Comparison of ENCODE assay signal across 20 mouse cellular contexts in genomic region chr9:37605089-37605488, GRCm38 (mm10). TPM values are rescaled to one million over a fixed set of nuclear protein-coding genes. Genes with fewer than 3 reads are reported as not detected.
DNase-seq lines count a peak whose midpoint lies in the region; ATAC-seq and TF ChIP-seq lines count a peak whose summit lies in the region.
"Had no signal": no experiment of that assay in that cellular context is flagged by ENCODE, and none has a peak within 500 bp of the region (broad histone marks: within the 10 kb centered on the region; RNA-seq: fewer than 3 reads in every experiment).

No protein-coding gene starts in this region.

- H3K9ac ChIP-seq in liver, embryonic 13.5 days = no peak overlapping the region
- H3K9ac ChIP-seq in liver, embryonic 11.5 days (ENCODE audit: low read depth, low read length) = no peak overlapping the region
- H3K9ac ChIP-seq in MEL (ENCODE audit: control insufficient read depth, low read depth, low read length, poor library complexity, severe bottlenecking) = no peak overlapping the region
- H3K9ac ChIP-seq in liver, embryonic 16.5 days (ENCODE audit: low read depth, low read length) = no peak overlapping the region
- H3K9ac ChIP-seq: embryonic facial prominence, embryonic 12.5 days; forebrain, embryonic 13.5 days; forebrain, embryonic 15.5 days; forebrain, postnatal 0 days had no signal

- H3K4me3 ChIP-seq in liver, embryonic 13.5 days (replicated peaks) = no peak overlapping the region
- H3K4me3 ChIP-seq in liver, embryonic 11.5 days (ENCODE audit: low read depth, low read length) = no peak overlapping the region
- no peak overlapping the region for H3K4me3 ChIP-seq in MEL (ENCODE audit: control insufficient read depth in 1 of 2, insufficient read depth in 1 of 2, low read depth in 2 of 2, low read length in 2 of 2)
- H3K4me3 ChIP-seq in liver, embryonic 16.5 days (ENCODE audit: low read depth, low read length) = no peak overlapping the region
- no peak overlapping the region for H3K4me3 ChIP-seq in layer of hippocampus, adult 2 months
- H3K4me3 ChIP-seq: embryonic facial prominence, embryonic 10.5 days; embryonic facial prominence, embryonic 12.5 days; forebrain, embryonic 13.5 days; forebrain, embryonic 15.5 days had no signal

- H3K27ac ChIP-seq in liver, embryonic 13.5 days = no peak overlapping the region
- no peak overlapping the region for H3K27ac ChIP-seq in liver, embryonic 11.5 days (ENCODE audit: low read depth, low read length)
- H3K27ac ChIP-seq in MEL (ENCODE audit: control insufficient read depth, low read depth, low read length) = no peak overlapping the region
- no peak overlapping the region for H3K27ac ChIP-seq in liver, embryonic 16.5 days (ENCODE audit: low read length)
- no peak overlapping the region for H3K27ac ChIP-seq in layer of hippocampus, adult 2 months
- H3K27ac ChIP-seq: embryonic facial prominence, embryonic 10.5 days; embryonic facial prominence, embryonic 12.5 days; forebrain, embryonic 13.5 days; forebrain, embryonic 15.5 days had no signal

- TF ChIP-seq RAD21 in MEL (IDR thresholded peaks at IDR 0.05; ENCODE audit: low read depth, low read length) = no peak

- peaks cover 20% of the 10 kb centered on the region for H3K4me1 ChIP-seq in liver, embryonic 13.5 days (replicated peaks)
- H3K4me1 ChIP-seq in liver, embryonic 11.5 days (replicated peaks; ENCODE audit: control insufficient read depth, insufficient read depth, low read length) = peaks cover 14% of the 10 kb centered on the region
- H3K4me1 ChIP-seq in MEL (ENCODE audit: control insufficient read depth in 1 of 2, insufficient read depth in 2 of 2, low read length in 2 of 2) = peaks cover 14 to 20% of the 10 kb centered on the region in 2 experiments
- H3K4me1 ChIP-seq in liver, embryonic 16.5 days (ENCODE audit: control insufficient read depth, low read depth, low read length) = peaks cover 10% of the 10 kb centered on the region
- H3K4me1 ChIP-seq: embryonic facial prominence, embryonic 10.5 days; embryonic facial prominence, embryonic 12.5 days; forebrain, embryonic 13.5 days; forebrain, embryonic 15.5 days had no signal

- 32% methylated on average over 3 of the region's 3 CpGs for WGBS in liver, embryonic 13.5 days (ENCODE audit: insufficient replicate concordance)
- WGBS in liver, embryonic 11.5 days = 63% methylated on average over 3 of the region's 3 CpGs
- WGBS in liver, embryonic 16.5 days (ENCODE audit: insufficient replicate concordance) = 26% methylated on average over 3 of the region's 3 CpGs

- no peaks in the 10 kb centered on the region for H3K27me3 ChIP-seq in liver, embryonic 13.5 days
- no peaks in the 10 kb centered on the region for H3K27me3 ChIP-seq in liver, embryonic 11.5 days (replicated peaks; ENCODE audit: control insufficient read depth, insufficient read depth, low read length)
- H3K27me3 ChIP-seq in MEL (ENCODE audit: control insufficient read depth in 1 of 2, insufficient read depth in 2 of 2, low read length in 2 of 2) = no peaks in the 10 kb centered on the region
- H3K27me3 ChIP-seq in liver, embryonic 16.5 days (ENCODE audit: control insufficient read depth, insufficient read depth, low read depth, low read length) = no peaks in the 10 kb centered on the region
- H3K27me3 ChIP-seq: embryonic facial prominence, embryonic 12.5 days; forebrain, embryonic 13.5 days; forebrain, embryonic 15.5 days; Patski had no signal

- no peaks in the 10 kb centered on the region for H3K9me3 ChIP-seq in liver, embryonic 13.5 days (replicated peaks)
- H3K9me3 ChIP-seq in liver, embryonic 11.5 days (ENCODE audit: control insufficient read depth, low read length) = no peaks in the 10 kb centered on the region
- H3K9me3 ChIP-seq in MEL (replicated peaks; ENCODE audit: insufficient read depth, low read length) = no peaks in the 10 kb centered on the region
- no peaks in the 10 kb centered on the region for H3K9me3 ChIP-seq in liver, embryonic 16.5 days (replicated peaks; ENCODE audit: control insufficient read depth, low read length)
- H3K9me3 ChIP-seq: embryonic facial prominence, embryonic 10.5 days; embryonic facial prominence, embryonic 12.5 days; forebrain, embryonic 13.5 days; forebrain, embryonic 15.5 days had no signal

- peak; percentile 57 to 72 for TF ChIP-seq EP300 in MEL (IDR thresholded peaks at IDR 0.05; ENCODE audit: low read depth in 1 of 2, low read length in 2 of 2)

- H3K36me3 ChIP-seq in liver, embryonic 13.5 days = no peaks in the 10 kb centered on the region
- no peaks in the 10 kb centered on the region for H3K36me3 ChIP-seq in liver, embryonic 11.5 days (ENCODE audit: control insufficient read depth, insufficient read depth, low read length)
- H3K36me3 ChIP-seq in MEL (ENCODE audit: control insufficient read depth in 1 of 2, insufficient read depth in 2 of 2, low read length in 2 of 2) = peaks cover 0 to 19% of the 10 kb centered on the region in 2 experiments; a peak in 2 of 4 replicates
- H3K36me3 ChIP-seq in liver, embryonic 16.5 days (ENCODE audit: control insufficient read depth, insufficient read depth) = no peaks in the 10 kb centered on the region
- H3K36me3 ChIP-seq: embryonic facial prominence, embryonic 10.5 days; embryonic facial prominence, embryonic 12.5 days; forebrain, embryonic 15.5 days had no signal

- H3K79me2 ChIP-seq in MEL (ENCODE audit: control insufficient read depth, insufficient read depth, low read length, poor library complexity) = no peaks in the 10 kb centered on the region

- H3K4me2 ChIP-seq in liver, embryonic 13.5 days = no peak overlapping the region
- no peak overlapping the region for H3K4me2 ChIP-seq in liver, embryonic 11.5 days
- H3K4me2 ChIP-seq in liver, embryonic 16.5 days (ENCODE audit: low read depth, low read length) = no peak overlapping the region
- H3K4me2 ChIP-seq: embryonic facial prominence, embryonic 12.5 days; forebrain, embryonic 13.5 days; forebrain, embryonic 15.5 days had no signal

- TF ChIP-seq CTCF in MEL (IDR thresholded peaks at IDR 0.05 in 2 of 3, conservative IDR thresholded peaks at IDR 0.05 in 1 of 3; ENCODE audit: control insufficient read depth in 1 of 3, insufficient read depth in 1 of 3, low read depth in 2 of 3, low read length in 3 of 3, poor library complexity in 1 of 3, severe bottlenecking in 1 of 3) = no peak
- no peak for TF ChIP-seq CTCF in layer of hippocampus, adult 2 months (conservative IDR thresholded peaks at IDR 0.05)

- ATAC-seq in liver, embryonic 13.5 days (ENCODE audit: low read depth) = peak; percentile 39
- no peak; the same call in 1 of the 2 replicates for ATAC-seq in liver, embryonic 11.5 days (replicated peaks; ENCODE audit: low FRiP score)
- ATAC-seq in liver, embryonic 16.5 days (ENCODE audit: low read depth) = peak; percentile 12; the same call in 1 of the 2 replicates
- ATAC-seq: activated CD4-positive, CD25-positive, alpha-beta regulatory T cell, adult 4 months; forebrain, embryonic 13.5 days; forebrain, embryonic 15.5 days; forebrain, postnatal 0 days; Patski had no signal

- TF ChIP-seq POLR2A in MEL (IDR thresholded peaks at IDR 0.05; ENCODE audit: control insufficient read depth in 1 of 2, insufficient read depth in 1 of 2, low read depth in 1 of 2, low read length in 2 of 2, poor library complexity in 1 of 2) = no peak

- DNase-seq in liver, embryonic 13.5 days = no peak
- DNase-seq in liver, embryonic 11.5 days (ENCODE audit: low spot score) = no peak
- DNase-seq in MEL (ENCODE audit: low read depth, low spot score) = peak; percentile 25
- no peak for DNase-seq in layer of hippocampus, adult 2 months (ENCODE audit: low spot score in 2 of 2)
- DNase-seq: adrenal gland, adult 8-10 months; adrenal gland, postnatal 14 days; adrenal gland, postnatal 36 days; cerebellum, adult 11-12 months; cerebellum, adult 2 months; cerebellum, adult 9-10 months; cerebellum, postnatal 10 days; cerebellum, postnatal 25 days; forebrain, postnatal 0 days had no signal

TF ChIP-seq in MEL, 35 proteins besides CTCF, POLR2A, EP300 and RAD21 (continues in another document):
- no peak for TF ChIP-seq MXI1 (IDR thresholded peaks at IDR 0.05; ENCODE audit: low read depth, low read length)

RNA-seq across cellular contexts. Expression of gene Spa17, which starts 8.4 kb away (rescaled TPM):
- 2.4 and 2.8 TPM in 2 replicates for polyA plus RNA-seq in liver, embryonic 13.5 days (2015; fragmentation: Nextera tagmentation; extraction: Ambion mirVana)
- polyA plus RNA-seq in liver, embryonic 11.5 days (2014; fragmentation: Nextera tagmentation; extraction: Ambion mirVana) = 3.9 and 4.9 TPM in 2 replicates
- total RNA-seq in MEL (2012; rRNA removed) = 0.46 and 1.2 TPM in 2 replicates
- 1 to 10 TPM in 1 of 2 experiments, not detected in 1; 2.6 TPM for polyA plus RNA-seq in MEL (2012; ENCODE audit: insufficient read depth in 1 of 2, insufficient read length in 2 of 2, low read depth in 1 of 2, low replicate concordance in 2 of 2, missing spikeins in 1 of 2)
- polyA plus RNA-seq in liver, embryonic 16.5 days (2015; fragmentation: Nextera tagmentation; extraction: Ambion mirVana) = 1.9 and 2.1 TPM in 2 replicates
- 1 to 10 TPM; 1.5 to 1.9 TPM for total RNA-seq in layer of hippocampus, adult 2 months (2021)

RNA-seq across cellular contexts. Expression of gene Siae, which starts 49.6 kb away (rescaled TPM):
- 4.3 and 5.5 TPM in 2 replicates for polyA plus RNA-seq in liver, embryonic 13.5 days (2015; fragmentation: Nextera tagmentation; extraction: Ambion mirVana)
- 8.0 and 8.6 TPM in 2 replicates for polyA plus RNA-seq in liver, embryonic 11.5 days (2014; fragmentation: Nextera tagmentation; extraction: Ambion mirVana)
- total RNA-seq in MEL (2012; rRNA removed) = 4.9 and 5.1 TPM in 2 replicates
- 1 to 10 TPM in 1 of 2 experiments, not detected in 1; 9.2 TPM for polyA plus RNA-seq in MEL (2012; ENCODE audit: insufficient read depth in 1 of 2, insufficient read length in 2 of 2, low read depth in 1 of 2, low replicate concordance in 2 of 2, missing spikeins in 1 of 2)
- polyA plus RNA-seq in liver, embryonic 16.5 days (2015; fragmentation: Nextera tagmentation; extraction: Ambion mirVana) = 5.4 and 5.5 TPM in 2 replicates
- 10 to 100 TPM in 1 of 2 experiments, 1 to 10 TPM in 1; 9.6 to 14.0 TPM for total RNA-seq in layer of hippocampus, adult 2 months (2021)

RNA-seq across cellular contexts. Expression of gene Tbrg1, which starts 52.0 kb away (rescaled TPM):
- 65.9 and 72.0 TPM in 2 replicates for polyA plus RNA-seq in liver, embryonic 13.5 days (2015; fragmentation: Nextera tagmentation; extraction: Ambion mirVana)
- polyA plus RNA-seq in liver, embryonic 11.5 days (2014; fragmentation: Nextera tagmentation; extraction: Ambion mirVana) = 127 and 128 TPM in 2 replicates
- 140 and 159 TPM in 2 replicates for total RNA-seq in MEL (2012; rRNA removed)
- polyA plus RNA-seq in MEL (2012; ENCODE audit: insufficient read depth in 1 of 2, insufficient read length in 2 of 2, low read depth in 1 of 2, low replicate concordance in 2 of 2, missing spikeins in 1 of 2) = 100 to 1,000 TPM in 1 of 2 experiments, not detected in 1; 127 TPM
- 45.6 and 46.7 TPM in 2 replicates for polyA plus RNA-seq in liver, embryonic 16.5 days (2015; fragmentation: Nextera tagmentation; extraction: Ambion mirVana)
- 10 to 100 TPM; 46.9 to 47.0 TPM for total RNA-seq in layer of hippocampus, adult 2 months (2021)

RNA-seq across cellular contexts. Expression of gene Nrgn, which starts 52.4 kb away (rescaled TPM):
- polyA plus RNA-seq in liver, embryonic 13.5 days (2015; fragmentation: Nextera tagmentation; extraction: Ambion mirVana) = 8.8 and 10.4 TPM in 2 replicates
- polyA plus RNA-seq in liver, embryonic 11.5 days (2014; fragmentation: Nextera tagmentation; extraction: Ambion mirVana) = 20.8 and 23.6 TPM in 2 replicates
- total RNA-seq in MEL (2012; rRNA removed) = 0.58 and 0.78 TPM in 2 replicates
- polyA plus RNA-seq in MEL (2012; ENCODE audit: insufficient read depth in 1 of 2, insufficient read length in 2 of 2, low read depth in 1 of 2, low replicate concordance in 2 of 2, missing spikeins in 1 of 2) = 10 to 100 TPM in 1 of 2 experiments, not detected in 1; 43.5 TPM
- 4.9 and 6.3 TPM in 2 replicates for polyA plus RNA-seq in liver, embryonic 16.5 days (2015; fragmentation: Nextera tagmentation; extraction: Ambion mirVana)
- total RNA-seq in layer of hippocampus, adult 2 months (2021) = 1,000 to 10,000 TPM; 1,464 to 1,512 TPM
